Mouse (Mus musculus) heart, embryonic 13.5 days (tissue): Measurements from ENCODE around the gene Iah1. TPM values are rescaled to one million over a fixed set of nuclear protein-coding genes. Genes with fewer than 3 reads are reported as not detected.

Experiments
- ATAC-seq: fragments of 200-750 bp; cut with Nextera tagmentation; 2 replicates; pipeline ENCODE4 v1.8.0; 2017; ENCODE audit warnings: moderate TSS enrichment; ENCODE audit not compliant: insufficient number of reproducible peaks, low FRiP score, low TSS enrichment; ENCODE audit errors: extremely low read depth
- H3K27ac ChIP-seq: fragments of 300-500 bp; sonication (generic); replicated peaks from 2 replicates; pipeline ENCODE4 v1.5.1; 2015; ENCODE audit warnings: moderate library complexity, mild to moderate bottlenecking, inconsistent platforms
- H3K27me3 ChIP-seq: fragments of 300-500 bp; sonication (generic); replicated peaks from 2 replicates; pipeline ENCODE4 v1.6.1; 2015; ENCODE audit warnings: mild to moderate bottlenecking, inconsistent platforms
- H3K36me3 ChIP-seq: fragments of 300-500 bp; sonication (generic); 2 replicates; pipeline ENCODE4 v1.6.1; 2015; ENCODE audit warnings: mild to moderate bottlenecking, inconsistent platforms
- H3K4me1 ChIP-seq: fragments of 300-500 bp; sonication (generic); 2 replicates; pipeline ENCODE4 v1.6.1; 2015; ENCODE audit warnings: inconsistent platforms
- H3K4me2 ChIP-seq: fragments of 300-500 bp; sonication (generic); 2 replicates; pipeline ENCODE4 v1.6.1; 2015; ENCODE audit warnings: inconsistent platforms, mild to moderate bottlenecking, moderate library complexity
- H3K4me3 ChIP-seq: fragments of 300-500 bp; sonication (generic); 2 replicates; pipeline ENCODE4 v1.5.1; 2015; ENCODE audit warnings: moderate library complexity, mild to moderate bottlenecking, inconsistent platforms
- H3K9ac ChIP-seq: fragments of 300-500 bp; sonication (generic); 2 replicates; pipeline ENCODE4 v1.6.1; 2015; ENCODE audit warnings: inconsistent platforms, mild to moderate bottlenecking, moderate library complexity
- H3K9me3 ChIP-seq: fragments of 300-500 bp; sonication (generic); 2 replicates; pipeline ENCODE4 v1.6.1; 2016; ENCODE audit warnings: inconsistent platforms
- WGBS: fragments of 180-500 bp; shearing (Covaris S2); methylation state at CpG from one replicate; pipeline ENCODE4 v1.1.7; 2015; ENCODE audit warnings: mixed read lengths; 5-methylcytosine and 5-hydroxymethylcytosine counted together
- polyA plus RNA-seq: library from polyadenylated mRNA; unstranded; fragments of >200 nt; fragmentation: Nextera tagmentation; extraction: Ambion mirVana; gene quantifications from 2 replicates; pipeline ENCODE4 v1.2.1, GENCODE M21; 2015

The Iah1 gene
- polyA plus RNA-seq, 1 experiment from 2014 or later = 37.3 TPM

- H3K4me1 ChIP-seq = peaks cover 21% of the 10 kb centered on the region
- H3K36me3 ChIP-seq = no peaks in the 10 kb centered on the region
- peak; percentile 94 for ATAC-seq
- 1% methylated on average over 55 of the region's 55 CpGs for WGBS
- peak within 1 kb of the TSS; percentile 96 for H3K27ac ChIP-seq
- peak within 1 kb of the TSS; percentile 90 for H3K4me2 ChIP-seq
- peak within 1 kb of the TSS; percentile 95 for H3K9ac ChIP-seq
- no peaks in the 10 kb centered on the region for H3K9me3 ChIP-seq
- no peaks in the 10 kb centered on the region for H3K27me3 ChIP-seq
- peak within 1 kb of the TSS; percentile 86 for H3K4me3 ChIP-seq
These were observed 57.1 kb downstream of the Iah1 start, which contains the start of gene Adam17 for GRCm38 (mm10) chr12:21373100-21373819. Gene Adam17, minus strand, starts transcription at chr12:21373632.

Other genes starting within 250 kb of the Iah1 start
- 64.6 and 68.4 TPM in 2 replicates for gene Cpsf3, start 31.0 kb upstream of the Iah1 start, polyA plus RNA-seq
- 33.4 and 37.7 TPM in 2 replicates for gene Itgb1bp1, start 30.1 kb upstream of the Iah1 start, polyA plus RNA-seq
- gene Adam17, start 57.2 kb downstream of the Iah1 start, polyA plus RNA-seq = 24.2 and 25.2 TPM in 2 replicates
- gene Ywhaq, start 101.2 kb downstream of the Iah1 start, polyA plus RNA-seq = 438 and 453 TPM in 2 replicates